Mouse (Mus musculus) cerebellum, postnatal 36 days (tissue): ENCODE results near the gene Ddx42.
"Not testable (repeated sequence)": the region's sequence is repeated elsewhere in the genome, so short reads cannot be mapped to it uniquely, and the experiment has no call there.

Source experiments
- DNase-seq, 2 experiments: peaks; one replicate each; pipeline ENCODE4 v3.0.0; 2021 to 2022; ENCODE audit warnings: mixed read lengths in 2 of 2

The Ddx42 gene

DNA sequence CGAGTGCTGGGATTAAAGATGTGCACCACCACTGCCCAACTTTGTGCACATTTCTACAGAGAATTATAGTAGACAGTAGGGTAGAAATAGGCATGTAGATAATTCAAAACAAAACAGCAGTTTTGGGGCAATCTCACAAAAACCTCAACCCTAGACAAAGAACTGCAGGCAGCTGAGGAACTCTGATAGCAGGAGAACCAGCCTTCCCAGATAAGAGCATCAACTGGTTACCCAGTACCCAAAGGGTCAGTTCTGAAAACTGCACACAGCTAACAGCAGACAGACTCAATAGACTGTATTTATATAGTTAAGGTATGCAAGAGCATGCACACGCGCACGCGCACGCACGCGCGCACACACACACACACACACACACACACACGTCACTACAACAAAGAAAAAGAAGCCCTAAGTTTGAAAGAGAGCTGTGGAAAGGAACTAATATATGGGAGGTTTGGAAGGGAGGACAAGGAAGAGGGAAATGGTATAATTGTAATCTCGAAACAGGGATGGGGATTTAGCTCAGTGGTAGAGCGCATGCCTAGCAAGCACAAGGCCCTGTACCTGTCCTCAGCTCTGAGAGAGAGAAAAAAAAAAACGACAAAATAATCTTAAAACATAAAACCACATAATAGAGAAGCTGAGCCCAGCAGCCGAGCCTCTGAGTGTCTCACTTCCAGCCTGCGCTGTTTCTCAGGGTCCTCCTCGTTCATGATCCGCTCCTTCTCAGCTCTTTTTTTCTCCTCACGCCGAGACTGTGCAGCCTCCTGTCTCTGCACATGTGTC lies 15.2 kb upstream of the Ddx42 start:
- no peak for DNase-seq

DNA sequence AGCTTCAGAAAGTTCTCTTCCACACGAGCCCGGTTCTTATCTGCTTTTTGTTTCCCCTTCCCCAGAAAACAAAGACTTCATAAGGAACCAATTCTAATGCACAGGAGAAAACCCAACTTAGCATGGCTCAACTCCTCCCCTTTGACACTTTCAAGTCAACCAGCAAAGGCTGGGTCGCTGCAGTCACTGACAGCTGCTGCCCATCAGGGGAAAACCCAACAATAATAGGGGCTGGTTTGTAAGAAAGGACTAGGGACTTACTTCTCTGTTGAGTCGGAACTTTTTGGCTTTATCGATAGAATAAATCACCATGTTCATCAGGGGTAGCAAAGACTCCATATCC lies 14.6 kb upstream of the Ddx42 start, which contains the start of gene Strada:
TSS of gene Strada (minus strand) at position 46 of the 343 bp plus-strand sequence.
- DNase-seq, result no peak

DNA sequence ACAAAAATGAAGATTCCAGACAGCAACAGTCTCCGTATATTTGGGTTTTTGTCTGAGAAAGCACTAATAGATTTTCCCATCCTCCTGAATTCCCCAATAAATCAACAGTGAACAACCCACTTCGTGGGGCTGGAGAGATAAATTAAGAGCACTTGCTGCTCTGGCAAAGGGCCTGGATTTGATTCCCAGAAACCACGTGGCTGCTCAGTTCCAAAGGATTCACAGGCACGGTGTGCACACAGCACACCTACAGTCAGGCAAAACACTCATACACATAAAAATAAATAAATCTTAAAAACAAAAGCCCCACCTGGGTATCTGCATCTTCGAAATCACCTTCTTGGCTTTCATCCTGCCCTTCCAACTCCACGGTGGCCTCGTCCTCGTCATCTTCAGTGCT lies 4.0 kb upstream of the Ddx42 start:
- no peak for DNase-seq

DNA sequence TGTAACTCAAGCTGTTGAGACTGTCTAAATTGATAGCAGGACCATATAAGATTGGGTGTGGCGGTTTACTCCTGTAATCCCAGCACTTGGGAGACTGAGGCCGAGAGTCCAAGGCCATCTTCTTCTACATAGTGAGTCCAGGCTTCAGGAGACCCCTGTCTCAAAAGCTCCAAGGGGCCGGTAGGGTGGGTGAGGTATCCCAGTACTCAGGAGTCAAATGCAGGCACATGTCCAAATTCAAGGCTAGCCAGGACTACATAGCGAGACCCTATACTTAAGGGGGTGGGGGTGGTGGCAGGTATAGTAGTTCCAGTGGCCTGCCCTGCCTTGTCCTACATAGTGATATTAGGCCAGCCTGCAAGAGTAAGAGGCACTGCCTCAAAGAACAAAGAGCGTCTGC lies 1.9 kb upstream of the Ddx42 start:
- peak in 1 of 2 experiments; percentile 13 for DNase-seq

DNA sequence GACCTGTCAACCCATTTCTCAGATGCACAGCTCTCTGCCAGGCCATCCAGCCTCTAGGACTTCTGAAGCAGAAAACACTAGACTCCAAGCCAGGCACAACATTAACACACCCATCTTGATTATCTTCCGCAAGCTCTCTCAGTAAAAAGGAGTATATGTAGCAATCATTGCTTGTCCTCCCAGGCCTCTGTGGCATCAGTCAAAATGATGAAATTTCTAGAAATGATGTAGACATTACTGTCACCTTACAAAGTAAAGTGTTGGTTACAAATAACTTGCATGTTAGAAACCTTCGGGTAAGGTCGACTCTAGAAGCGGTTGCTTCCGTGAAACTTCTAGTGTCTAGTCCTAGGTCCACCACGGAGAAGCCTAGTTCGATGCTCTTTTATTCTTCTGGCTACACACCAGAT lies 1.3 kb upstream of the Ddx42 start:
- no peak for DNase-seq

DNA sequence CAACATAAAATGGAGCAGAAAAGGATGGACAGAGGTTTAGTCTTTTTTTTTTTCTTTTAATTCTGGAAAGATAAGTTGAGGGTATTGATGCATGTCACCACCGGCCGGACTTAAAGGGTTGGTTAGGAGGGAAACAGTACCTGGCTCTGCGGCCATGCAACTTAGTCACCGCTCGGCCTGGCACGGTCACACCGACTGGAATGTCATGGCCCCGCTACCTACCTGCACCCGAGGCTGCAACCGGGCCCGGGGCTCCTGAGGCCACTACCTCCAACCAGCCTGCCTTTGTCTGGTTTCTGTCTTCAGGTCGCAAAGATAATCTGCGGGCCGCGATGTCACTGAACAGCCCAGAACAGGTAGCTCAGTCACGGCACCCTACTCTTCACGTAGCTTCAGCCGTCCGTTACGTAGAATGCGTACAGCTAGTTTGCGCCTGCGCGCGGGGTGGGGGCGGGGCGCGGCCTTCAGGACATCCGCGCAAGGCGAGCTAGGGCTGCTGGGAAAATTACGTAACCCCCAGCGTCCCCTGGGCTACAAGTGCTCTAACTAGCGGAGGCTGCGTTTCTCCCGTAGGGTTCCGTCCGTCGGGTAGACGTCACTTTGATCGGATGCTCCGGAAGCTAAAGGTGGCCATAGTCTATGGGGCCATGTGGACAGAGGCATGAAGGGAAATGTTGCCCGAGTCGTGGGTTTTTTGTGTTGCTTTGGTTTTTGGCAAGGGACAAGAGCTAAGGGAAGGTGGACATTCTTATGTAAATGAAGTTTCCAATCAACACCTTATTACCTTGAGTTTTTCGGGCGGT lies 598 bp upstream of the Ddx42 start, which contains the start of gene Ccdc47:
TSS of gene Ccdc47 (minus strand) at position 418 of the 803 bp plus-strand sequence.
- peak; percentile 96 to 97 for DNase-seq

DNA sequence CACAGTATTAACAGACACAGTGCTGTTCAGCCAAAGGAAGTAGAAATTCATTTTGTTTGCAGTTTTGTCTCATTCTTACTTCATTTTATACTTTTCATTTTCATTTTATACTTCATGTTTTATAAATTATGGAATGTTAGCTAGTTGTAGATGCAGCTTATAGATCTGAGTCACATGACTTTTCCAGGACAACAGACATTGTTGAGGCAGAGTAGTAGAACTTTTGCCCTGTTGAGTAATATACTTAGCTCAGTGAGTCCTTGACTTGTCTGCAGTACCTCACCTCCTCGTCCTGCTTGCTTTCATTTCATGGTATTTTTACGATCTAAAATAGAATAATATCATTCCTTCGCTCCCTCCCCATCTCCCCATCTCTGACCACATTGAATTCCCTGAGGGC lies 3.9 kb downstream of the Ddx42 start:
- no peak for DNase-seq

DNA sequence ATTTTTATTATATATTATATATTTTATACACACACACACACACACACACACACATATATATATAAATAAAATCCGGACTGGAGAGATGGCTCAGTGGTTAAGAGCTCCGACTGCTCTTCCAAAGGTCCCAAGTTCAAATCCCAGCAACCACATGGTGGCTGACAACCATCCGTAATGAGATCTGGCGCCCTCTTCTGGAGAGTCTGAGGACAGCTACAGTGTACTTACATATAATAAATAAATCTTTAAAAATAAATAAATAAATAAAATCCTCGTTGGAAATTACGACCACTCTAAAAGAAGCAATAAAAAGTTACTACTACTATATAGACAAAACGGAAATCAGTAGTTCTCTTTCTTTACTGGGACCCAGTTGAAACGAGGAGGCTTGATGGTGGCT lies 17.3 kb downstream of the Ddx42 start:
- DNase-seq, result not testable (repeated sequence)

DNA sequence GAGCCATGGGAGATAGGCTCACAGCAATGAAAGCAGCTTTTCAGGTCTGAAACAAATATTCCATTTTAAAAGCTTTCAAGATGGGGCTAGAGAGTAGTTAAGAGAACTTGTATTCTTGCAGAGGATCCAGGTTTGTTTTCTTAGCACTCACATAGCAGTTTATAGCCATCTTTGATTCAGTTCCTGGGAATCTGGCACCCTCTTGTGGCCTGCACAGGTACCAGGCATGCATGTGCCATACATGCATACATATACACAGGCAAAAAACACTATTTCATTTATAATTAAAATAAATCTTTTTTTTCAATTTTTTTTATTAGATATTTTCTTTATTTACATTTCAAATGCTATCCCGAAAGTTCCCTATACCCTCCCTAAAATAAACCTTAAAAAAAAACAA lies 30.1 kb downstream of the Ddx42 start:
- no peak for DNase-seq

DNA sequence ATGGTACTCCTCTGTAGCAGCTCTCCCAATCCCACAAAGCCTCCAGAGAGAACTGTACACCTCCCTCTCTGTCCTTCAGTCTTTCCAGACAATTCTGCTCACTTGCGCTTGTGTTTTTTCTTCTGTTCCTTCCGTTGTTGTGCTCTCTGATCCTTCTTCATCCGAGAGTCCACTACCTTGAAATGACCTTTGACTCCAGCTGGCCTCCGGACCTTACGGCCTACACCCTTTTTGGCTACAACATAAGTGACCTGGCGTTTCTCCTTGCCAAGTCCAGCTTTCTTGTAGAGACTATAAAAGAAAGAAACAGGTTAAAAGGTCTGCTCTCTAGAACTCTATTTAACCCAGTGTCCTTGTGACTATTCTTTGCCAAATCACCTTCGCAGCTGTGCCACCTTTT lies 32.6 kb downstream of the Ddx42 start:
- no peak for DNase-seq

DNA sequence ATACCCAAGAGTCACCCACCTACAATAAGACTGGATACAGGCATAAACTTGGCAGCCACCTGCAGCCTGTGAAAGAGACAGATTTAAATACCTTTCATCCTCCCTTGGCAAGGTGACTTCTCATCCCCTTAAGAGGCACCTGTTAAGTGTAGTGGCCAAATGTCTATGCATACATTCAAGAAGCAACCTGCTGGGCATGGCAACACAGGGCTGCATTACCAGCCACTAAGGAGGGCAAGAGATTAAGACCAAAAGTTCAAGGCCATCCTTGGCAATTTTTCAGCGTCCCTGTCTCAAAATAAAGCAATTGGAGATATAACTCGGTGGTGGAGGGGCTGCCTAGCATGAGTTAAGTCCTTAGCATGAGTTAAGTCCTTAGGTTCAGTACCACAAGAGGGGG lies 38.0 kb downstream of the Ddx42 start:
- DNase-seq, result no peak

DNA sequence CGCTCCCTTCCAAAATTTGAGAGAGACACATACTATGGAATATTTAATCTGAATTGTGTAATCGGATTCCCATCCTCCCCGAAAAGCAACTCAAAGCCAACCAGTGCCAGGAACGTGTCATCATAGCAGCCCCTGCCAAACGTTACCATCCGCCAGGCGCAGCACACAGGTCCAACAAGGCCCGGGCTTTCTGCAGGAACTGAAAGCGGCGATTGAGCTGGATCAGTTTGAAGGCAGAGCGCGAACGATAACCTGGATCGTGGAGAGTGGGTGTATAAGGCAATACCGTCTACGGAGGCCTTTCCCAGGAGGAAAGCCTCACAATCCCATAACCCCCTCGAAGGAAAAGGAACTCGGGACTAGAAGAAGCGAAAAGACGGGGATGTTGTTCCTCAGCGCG lies 38.4 kb downstream of the Ddx42 start:
- DNase-seq, result no peak

DNA sequence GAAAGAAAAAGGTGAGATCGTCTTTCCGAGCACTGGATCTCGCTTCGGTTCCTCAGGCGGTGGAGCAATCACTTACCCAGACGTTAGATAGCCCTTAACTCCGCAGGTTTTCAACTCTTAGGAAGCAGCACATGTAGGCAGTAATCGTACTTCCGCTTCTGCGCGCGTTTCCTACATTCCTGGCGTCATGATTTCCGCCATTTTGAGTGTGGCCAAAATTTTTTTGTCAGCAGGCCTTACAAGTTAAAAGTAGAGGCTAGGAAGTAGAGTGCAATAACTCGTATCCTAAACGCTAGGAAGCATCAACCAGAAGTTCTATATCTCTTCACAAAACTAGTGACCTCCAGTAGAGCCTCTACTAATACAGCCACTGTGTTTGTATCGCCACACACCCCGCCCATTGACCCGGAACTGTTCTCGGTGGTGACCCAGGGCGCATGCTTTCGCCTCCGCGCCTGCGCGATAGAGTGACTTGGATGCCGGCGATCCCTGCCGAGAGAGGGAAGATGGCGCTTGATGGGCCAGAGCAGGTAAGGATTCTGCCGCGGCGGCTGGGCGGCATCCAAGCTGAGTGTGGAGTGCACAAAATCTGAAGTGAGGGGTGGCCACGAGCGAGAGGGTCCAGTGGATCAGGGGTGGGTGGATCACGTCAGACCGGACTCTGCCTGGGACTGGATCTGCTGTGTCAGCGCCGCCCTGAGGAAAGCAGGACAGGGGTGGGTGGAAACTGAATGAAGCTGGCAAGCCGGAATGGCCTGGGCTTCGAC lies 39.1 kb downstream of the Ddx42 start, which contains the start of the genes Ftsj3 and Psmc5:
TSS of gene Ftsj3 (minus strand) at position 395 of the 767 bp plus-strand sequence.
TSS of gene Psmc5 (plus strand) at position 470 of the 767 bp plus-strand sequence.
- DNase-seq, result peak; percentile 98 to 99

DNA sequence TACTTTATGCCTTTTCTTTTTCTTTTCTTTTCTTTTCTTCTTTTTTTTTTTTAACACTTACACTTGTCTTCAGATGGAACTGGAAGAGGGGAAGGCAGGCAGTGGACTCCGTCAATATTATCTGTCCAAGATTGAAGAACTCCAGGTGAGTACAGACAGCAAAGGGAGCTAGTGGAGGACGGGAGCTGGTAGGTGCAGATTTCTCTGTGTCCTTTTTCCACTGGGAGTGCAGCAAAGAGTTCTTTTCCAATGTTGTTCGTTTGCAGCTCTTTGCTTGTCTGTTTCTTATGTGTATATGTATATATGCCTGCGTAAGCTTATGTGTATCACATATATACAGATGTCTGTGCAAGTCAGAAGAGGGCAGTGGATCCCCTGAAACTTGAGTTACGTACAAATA lies 40.0 kb downstream of the Ddx42 start:
- peak in 1 of 2 experiments; percentile 49 for DNase-seq

DNA sequence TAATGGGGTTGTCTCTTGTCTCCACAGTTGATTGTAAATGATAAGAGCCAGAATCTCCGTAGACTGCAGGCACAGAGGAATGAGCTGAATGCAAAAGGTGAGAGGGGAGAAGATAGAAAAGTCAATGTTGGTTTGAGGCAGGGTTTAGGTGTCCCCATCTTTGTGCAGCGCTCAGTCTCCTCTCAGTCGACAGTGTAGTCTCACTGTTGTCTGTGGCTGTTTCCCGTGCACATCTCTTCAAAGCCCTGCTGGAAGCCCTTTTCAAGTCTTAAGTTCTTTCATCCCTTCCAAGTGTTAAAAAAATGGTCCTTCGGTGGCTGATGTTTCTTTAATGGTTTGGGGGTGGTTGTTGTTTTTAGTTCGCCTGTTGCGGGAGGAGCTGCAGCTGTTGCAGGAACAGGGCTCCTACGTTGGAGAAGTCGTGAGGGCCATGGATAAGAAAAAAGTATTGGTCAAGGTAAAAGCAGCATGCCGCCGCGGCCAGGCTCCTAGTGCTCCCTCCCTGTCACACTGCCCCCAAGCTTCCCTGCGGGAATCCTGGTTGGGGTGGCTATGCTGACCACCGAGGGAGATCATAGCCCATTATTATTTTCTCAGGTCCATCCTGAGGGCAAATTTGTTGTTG lies 44.2 kb downstream of the Ddx42 start:
- DNase-seq, result no peak

DNA sequence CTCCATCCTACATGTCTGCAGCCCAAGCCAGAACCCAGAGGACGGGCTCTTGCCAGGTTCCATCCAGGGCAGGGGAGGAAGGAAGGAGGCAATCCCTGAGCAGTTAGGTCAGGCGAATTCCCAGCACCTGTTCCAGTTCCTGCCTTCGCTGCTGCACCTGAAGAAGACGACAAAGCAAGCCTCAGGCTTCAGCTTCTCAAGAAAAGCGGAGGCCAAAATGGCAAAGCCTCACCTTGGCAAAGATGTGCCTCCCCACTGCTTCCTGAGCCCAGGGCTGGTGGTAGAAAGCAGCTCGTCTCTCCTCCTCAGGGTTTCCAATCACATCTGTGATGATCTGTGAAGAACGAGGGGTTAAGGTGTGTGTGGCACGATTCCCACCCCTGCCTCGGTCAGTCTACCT lies 47.2 kb downstream of the Ddx42 start:
- DNase-seq, result peak in 1 of 2 experiments; percentile 35

DNA sequence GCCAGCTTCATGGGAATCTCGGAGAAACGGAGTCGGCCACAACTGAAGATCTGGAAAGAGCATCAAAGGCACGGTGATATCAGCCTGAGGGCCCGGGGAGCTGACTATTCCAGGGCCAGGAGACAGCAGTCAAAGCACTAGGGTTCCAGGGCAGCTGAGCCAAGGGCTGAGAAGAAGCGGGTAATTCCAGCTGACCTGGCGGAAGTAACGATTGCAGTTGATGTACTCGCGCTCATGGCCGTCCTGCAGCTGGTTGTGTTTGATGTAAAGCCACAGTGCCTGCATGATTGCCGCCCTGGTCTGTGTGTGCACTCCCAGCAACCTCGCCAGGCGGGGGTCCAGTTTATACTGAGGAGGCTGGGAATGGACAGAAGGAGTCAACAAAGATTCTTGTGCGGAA lies 48.3 kb downstream of the Ddx42 start:
- DNase-seq, result no peak

DNA sequence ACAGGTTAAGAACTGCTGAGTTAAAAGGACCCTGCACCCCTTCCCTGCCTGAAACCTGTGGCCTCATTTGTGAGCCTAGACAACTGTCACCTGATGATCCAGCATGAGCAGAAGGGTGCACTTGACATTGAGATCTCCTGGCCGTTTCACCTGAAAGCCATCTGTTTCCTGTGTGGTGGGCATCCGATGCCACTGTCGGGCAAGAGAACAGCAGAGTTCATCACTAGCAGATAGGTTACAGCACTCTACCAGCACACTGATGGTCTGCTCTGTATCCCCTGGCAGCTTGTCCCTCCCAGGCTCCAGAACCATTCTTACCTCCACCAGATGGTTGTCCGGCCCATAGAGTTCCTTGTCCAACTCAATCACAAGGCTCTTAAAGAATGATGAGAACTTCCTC lies 48.8 kb downstream of the Ddx42 start:
- DNase-seq, result no peak

DNA sequence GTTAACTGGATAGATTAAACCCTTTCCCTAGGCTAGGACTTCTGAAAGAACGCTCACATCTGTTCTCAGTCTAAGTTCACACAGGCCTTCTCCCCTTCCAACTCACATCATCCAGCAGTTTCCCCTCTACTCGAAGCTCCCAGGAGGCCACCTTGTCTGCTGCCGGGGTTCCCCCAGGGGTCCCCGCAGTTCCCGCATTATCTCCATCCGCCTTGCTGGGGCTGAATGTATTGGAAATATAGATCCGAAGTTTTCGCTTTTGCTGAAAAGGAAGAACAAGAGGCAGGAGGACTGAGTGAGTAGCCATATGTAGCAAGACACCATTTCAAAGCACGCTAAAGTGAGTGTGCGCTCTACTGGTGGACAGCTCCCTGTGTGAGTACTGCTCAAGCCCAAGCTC lies 49.7 kb downstream of the Ddx42 start:
- no peak for DNase-seq

DNA sequence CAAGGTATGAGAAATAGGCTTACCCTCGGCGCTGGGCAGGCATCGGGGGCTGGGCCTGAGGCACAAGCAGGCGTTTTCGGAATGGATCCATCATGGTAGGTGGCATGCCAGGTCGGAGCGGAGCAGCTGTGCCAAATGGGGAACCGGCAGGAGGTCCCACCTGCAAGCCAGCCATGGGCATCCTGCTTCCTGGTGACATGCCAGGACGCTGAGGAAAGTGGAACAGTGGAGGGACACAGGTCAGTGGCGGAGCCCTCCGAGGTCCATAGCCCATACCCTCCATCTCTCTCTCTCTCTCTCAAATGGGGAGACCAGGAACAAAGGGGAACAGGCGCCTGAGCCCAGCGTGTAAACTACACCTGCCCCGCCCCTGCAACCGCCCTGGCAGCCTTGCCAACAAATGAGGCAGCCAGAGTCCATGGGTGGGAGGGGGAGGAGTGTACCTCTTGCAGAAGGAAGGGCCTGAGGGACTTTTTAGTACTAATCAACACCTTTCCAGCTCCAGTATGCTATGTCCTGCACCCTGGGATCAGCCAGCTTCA lies 50.7 kb downstream of the Ddx42 start:
- peak; percentile 95 to 96 for DNase-seq

DNA sequence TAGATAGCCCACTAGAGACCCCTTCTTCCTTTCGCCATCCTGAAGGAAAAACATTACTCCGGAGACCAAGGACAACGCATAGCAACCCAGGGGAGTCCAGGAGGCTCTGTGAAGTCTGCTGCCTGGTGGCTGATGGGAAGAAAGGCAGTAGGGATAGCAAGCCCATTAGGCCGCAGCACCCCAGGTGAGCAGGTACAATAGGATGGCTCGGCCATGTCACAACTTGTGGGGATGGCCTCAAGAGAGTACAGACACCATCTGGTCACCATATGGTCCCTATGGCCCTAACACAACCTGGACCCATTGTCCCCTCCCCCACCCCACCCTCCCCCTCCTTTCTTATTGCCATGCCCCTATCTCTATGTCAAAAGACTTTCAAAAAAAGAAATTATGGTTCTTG lies 51.1 kb downstream of the Ddx42 start:
- DNase-seq, result peak; percentile 72 to 76

DNA sequence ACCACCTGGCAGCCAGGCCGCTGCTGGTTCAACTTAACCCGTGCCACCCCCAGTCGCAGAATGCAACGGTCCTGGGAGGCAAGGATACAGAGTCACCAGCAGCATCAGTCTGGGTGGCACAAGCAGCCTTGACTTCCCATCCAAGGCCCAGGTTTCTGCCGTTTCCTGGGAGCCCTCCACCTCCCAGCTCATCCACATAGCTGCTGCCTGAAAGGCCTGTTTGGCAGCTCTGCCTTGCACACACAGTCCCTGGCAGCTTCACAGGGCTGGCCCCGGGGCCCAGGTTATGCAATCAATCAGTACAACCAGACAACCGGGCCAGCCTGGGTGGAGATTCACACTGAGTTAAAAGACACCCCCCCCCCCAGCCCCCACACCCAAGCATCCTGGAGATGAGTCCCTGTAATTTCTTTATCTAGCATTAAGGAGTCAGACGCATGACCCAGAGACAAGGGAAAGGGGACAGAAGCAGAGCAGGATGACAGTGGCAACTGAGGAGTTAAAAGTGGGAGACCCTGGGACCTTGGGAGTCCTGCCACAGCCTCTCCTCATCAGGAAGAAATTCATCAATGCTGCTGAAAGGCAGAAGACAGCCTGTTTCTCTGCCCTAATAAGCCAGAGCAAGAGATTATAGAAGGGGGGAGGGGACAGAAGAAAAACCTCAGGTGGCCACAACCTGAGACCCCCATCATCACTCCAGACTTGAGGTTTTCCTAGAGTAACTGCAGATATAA lies 51.8 kb downstream of the Ddx42 start:
- peak; percentile 91 for DNase-seq
